Mouse (Mus musculus) C2C12 (cell line): ENCODE results near the gene Klhdc2.

Experiments
- CTCF ChIP-seq: IDR thresholded peaks from one replicate; pipeline ENCODE4 v1.5.1; 2011; ENCODE audit not compliant: control insufficient read depth, insufficient read depth, insufficient read length
- USF1 ChIP-seq: IDR thresholded peaks from one replicate; pipeline ENCODE4 v1.6.1; 2011; ENCODE audit warnings: low read depth, mild to moderate bottlenecking, control low read depth, moderate library complexity

DNA sequence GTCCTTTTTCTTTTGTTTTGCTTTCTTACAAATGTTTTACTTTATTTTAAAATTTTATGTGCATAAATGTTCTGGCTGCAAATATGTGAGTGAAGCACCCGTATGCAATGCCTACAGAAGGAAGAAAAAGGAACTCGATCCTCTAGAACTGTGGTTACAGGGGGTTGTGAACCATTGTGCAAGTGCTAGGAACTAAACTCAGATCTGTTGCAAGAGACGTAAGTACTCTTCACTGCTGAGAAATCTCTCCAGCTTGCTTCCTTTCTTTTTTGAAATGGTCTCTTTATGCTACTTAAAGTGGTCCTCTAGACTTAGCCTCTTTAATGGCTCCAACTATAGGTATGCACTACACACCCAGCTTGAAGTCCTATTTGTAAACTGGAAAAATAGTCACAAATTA, 34.7 kb downstream of the Klhdc2 start:
- no peak for TF ChIP-seq CTCF
- TF ChIP-seq USF1: no peak
